Mouse (Mus musculus): Measurements from ENCODE around the gene Nfkbie. TPM values are rescaled to one million over a fixed set of nuclear protein-coding genes. Genes with fewer than 3 reads are reported as not detected.

Gene Nfkbie
- polyA plus RNA-seq, 1 experiment = 2.9 TPM

- TF ChIP-seq GATA1 (IDR thresholded peaks at IDR 0.05; ENCODE audit: low read length) = no peak
These were observed 25.1 kb upstream of the Nfkbie start for GRCm38 (mm10) chr17:45530346-45530782.

GRCm38 (mm10) chr17:45532896-45533295 is 22.6 kb upstream of the Nfkbie start:
- TF ChIP-seq GATA1 (IDR thresholded peaks at IDR 0.05; ENCODE audit: low read length) = no peak

DNA sequence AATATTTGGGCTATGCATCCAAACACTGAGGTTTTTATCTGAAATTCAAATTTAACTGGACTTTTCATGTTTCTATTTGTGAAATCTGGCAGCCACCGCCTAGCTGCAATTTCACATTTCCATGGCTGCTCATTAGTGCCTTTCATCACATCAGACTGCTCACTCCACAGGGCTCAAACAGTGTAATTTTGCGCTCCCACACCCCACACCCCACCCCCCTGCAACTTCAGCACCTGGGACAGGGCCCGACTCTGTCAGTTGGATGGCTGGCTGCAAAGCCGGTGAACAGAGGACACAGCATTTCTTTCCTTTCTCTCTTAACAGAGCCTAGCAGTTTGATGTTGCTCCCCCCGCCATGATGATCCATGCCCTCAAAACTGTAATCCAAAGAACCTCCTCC is 19.2 kb upstream of the Nfkbie start:
- TF ChIP-seq GATA1 (IDR thresholded peaks at IDR 0.05; ENCODE audit: low read length) = no peak

DNA sequence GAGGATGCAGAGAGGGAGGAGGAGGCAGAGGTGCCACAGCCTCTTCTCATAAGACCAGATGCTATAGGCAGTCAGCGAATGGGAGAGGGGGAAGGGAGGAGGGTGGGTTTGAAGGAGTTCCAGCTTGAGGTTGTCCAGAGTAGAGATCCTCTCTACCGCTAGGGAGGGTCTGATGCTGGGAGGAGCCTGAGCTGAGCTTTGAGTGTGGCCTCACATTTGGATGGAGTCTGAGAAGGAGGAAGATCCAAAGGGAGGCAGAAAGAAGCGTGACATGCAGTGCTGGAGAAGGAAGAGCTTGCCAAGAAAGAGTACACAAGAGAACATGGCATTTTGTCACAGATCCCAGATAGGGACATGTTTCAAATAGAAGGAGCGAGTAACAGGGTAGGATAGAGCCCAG is 17.1 kb upstream of the Nfkbie start:
- no peak for TF ChIP-seq GATA1 (IDR thresholded peaks at IDR 0.05; ENCODE audit: low read length)

DNA sequence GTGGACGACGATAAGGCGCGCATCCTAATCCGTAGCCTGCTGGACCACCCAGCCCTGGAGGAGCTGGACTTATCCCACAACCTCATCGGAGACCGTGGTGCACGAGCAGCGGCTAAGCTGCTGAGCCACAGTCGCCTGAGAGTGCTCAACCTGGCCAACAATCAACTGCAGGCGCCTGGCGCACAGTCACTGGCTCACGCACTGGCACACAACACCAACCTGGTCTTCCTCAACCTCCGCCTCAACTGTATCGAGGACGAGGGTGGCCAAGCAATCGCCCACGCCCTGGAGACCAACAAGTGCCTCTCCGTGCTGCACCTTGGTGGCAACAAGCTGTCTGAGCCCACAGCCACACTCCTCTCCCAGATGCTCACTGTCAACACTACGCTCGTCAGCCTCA is 15.8 kb upstream of the Nfkbie start:
- no peak for TF ChIP-seq GATA1 (IDR thresholded peaks at IDR 0.05; ENCODE audit: low read length)

DNA sequence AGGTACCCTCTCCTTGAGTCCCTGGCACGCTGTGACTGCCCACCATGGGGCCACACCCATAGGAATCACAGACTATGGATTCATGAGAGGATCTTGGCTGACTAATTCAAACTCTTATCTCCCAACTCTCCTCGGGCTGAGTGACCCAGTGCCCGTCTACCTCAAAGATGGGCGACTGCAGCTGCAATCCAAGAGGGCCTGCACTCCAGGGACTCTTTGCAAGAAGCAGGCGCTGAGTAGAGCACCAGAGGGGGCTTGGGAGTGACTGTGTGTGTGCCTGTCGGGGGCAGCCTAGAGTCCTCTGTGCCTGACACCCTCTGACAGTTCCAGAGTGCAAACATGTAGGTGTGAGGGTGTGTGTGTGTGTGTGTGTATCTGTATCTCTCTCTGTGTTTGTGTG is 13.4 kb upstream of the Nfkbie start:
- no peak for TF ChIP-seq GATA1 (IDR thresholded peaks at IDR 0.05; ENCODE audit: low read length)

DNA sequence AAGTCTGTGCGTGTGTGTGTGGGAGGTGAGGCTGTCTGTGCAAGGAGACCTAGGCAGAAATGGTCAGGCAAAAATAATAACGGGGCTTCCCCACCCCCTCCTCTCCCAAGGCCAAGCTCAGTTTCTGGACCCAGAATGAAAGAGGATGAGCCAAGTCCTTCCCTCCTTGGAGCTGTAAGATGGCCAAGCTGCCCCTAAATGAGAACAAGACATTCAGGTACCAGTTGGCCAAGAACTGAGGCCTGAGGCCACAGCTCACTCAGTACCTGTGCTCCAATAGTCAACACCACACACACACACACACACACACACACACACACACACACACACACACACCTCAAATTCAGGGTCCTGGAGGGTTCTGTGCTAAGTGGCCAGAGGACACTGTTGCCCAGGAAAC is 12.8 kb upstream of the Nfkbie start:
- no peak for TF ChIP-seq GATA1 (IDR thresholded peaks at IDR 0.05; ENCODE audit: low read length)

GRCm38 (mm10) chr17:45543115-45543514 is 12.4 kb upstream of the Nfkbie start:
- no peak for TF ChIP-seq GATA1 (IDR thresholded peaks at IDR 0.05; ENCODE audit: low read length)

GRCm38 (mm10) chr17:45544001-45544872 is 11.3 kb upstream of the Nfkbie start:
- TF ChIP-seq GATA1 (IDR thresholded peaks at IDR 0.05; ENCODE audit: low read length) = no peak

- no peak for TF ChIP-seq GATA1 (IDR thresholded peaks at IDR 0.05; ENCODE audit: low read length)
These were observed 10.6 kb upstream of the Nfkbie start for GRCm38 (mm10) chr17:45544873-45545277.

- TF ChIP-seq GATA1 (IDR thresholded peaks at IDR 0.05; ENCODE audit: low read length) = no peak
These were observed 10.1 kb upstream of the Nfkbie start for GRCm38 (mm10) chr17:45545278-45545961.

DNA sequence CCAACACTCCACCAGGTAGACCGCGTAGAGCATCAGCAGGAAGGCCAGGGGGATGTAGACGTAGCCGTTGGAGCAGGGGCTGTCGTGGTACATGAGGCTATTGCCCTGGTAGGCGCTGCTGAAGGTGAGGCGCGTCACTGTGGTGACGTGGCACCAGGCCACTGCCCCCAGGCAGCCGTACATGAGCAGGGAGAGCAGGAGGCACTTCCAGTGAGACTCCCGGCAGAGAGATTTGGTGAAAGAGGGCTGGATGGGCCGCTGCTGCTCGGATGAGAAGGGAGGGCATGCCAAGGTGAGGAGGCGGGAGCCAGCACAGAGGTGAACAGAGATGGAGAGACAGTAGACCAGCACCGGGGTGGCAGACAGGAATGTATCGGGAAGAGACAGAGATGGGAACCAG is 8.6 kb upstream of the Nfkbie start:
- no peak for TF ChIP-seq GATA1 (IDR thresholded peaks at IDR 0.05; ENCODE audit: low read length)

DNA sequence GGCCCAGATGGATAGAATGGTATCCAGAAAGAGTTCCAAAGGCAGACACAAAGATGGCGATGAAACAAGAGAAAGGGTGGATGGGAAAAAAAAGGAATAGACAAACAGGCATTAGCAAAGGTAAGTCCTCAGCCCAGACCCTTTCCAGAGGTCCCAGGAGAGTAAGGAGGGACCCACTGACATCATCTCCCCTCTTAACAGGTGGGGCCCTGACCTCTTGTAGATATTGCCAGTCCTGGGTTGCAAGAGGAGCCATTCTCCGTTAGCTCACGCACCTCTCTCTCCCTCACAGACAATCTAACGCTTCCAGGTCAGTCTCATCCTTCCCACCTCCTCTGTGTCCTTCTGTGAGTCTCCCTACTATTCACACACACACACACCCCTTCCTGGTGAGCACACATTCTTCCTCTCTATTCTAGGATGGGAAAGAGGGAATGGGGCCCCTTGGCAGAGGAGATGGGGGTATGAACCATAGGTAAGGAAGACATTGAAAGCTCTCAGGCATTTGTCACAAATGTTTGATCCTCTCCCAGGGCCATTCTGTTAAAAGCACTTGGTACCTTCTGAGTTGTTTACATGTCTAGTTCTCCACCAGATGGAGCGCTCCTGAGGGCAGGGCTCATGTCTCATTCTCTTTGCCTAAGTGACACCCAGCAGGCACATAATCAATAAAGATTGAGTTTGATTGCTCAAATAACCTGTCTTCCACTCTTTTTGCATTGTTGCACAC is 7.9 kb upstream of the Nfkbie start:
- TF ChIP-seq GATA1 (IDR thresholded peaks at IDR 0.05; ENCODE audit: low read length) = no peak

DNA sequence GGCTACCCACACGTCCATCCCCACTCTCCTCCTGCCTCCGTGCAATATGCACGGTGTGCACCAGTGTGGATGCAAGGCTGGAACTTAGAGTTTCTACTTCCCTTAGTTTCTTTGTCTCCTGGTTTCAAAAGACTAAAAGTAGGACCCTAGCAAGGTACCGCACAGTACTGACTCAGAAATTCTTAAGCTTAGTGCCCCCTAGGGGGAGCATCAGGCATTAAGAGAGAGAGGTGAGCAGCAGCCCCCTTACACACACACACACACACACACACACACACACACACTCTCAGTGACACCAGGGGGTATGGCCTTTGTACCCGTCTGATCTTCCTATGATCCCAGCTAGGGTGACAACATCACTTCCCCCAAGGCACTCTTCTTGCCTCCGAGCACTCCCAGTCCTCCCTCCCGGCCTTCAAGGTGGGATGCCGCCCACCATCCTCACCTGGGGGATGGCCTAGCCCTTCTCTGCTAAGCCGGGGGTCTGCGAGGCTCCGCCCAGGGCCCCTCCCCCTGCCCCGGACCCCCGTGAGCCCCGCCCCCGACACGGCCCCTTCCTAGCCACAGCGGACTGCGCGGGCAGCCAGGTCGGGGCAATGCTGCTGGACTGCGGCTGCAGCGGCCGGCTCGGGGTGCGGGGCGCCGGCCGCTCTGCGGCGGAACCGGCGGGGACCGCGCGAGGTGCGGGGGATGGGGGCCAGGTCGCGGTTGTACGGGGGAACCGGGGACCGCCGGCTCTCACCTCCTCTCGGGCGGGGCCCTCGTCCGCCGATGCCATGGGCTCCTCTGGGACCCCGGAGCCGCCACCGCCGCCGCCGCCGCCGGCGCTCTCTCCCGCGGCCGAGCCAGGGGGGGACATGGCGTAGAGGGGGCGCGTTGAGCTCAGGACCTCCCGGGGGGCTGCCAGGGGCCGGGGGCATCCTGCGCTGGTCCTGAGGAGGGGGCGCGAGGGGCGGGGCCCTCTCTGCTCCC is 6.7 kb upstream of the Nfkbie start:
- no peak for TF ChIP-seq GATA1 (IDR thresholded peaks at IDR 0.05; ENCODE audit: low read length)

DNA sequence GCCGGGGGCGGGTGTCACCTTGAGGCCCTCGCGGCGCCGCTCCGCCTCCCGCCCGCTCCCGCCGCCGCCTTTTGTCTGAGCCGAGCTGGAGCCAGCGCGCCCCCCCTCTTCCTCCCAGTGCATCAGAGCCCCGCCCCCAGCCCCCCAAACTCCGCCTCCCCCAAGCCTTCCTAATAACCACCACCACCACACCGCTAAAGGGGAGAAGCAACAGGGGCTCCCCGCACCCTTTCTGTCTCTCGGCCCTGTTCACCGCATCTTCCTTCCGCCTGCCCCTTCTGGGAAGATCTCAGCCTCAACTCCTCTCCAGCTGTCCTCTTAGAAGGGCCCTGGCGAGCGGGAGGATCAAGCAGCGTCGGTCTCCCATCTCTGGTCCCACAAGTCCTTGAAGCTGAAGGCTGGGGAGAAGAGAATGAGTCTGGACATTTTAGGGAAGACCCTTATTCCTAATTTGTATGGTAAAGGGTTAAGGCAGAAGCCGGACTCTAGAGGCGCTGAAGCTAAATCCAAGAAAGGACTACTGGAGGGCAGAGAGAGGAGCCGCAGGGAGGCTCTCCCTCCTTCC is 5.8 kb upstream of the Nfkbie start, which contains the start of gene Tmem151b:
TSS of gene Tmem151b (minus strand) at position 61 of the 565 bp plus-strand sequence.
- TF ChIP-seq GATA1 (IDR thresholded peaks at IDR 0.05; ENCODE audit: low read length) = no peak
